Mouse (Mus musculus) macrophage (primary cell): Measurements from ENCODE around the gene Slc4a2. TPM values are rescaled to one million over a fixed set of nuclear protein-coding genes. Genes with fewer than 3 reads are reported as not detected.
A peak's percentile ranks its signal among the peaks of the same experiment; 100 is the strongest.

Experiments
- H3K27ac ChIP-seq: fragments of 350-480 bp; formaldehyde crosslinking; 2 replicates; pipeline ENCODE4 v1.9.0; 2021
- H3K36me3 ChIP-seq: fragments of 350-480 bp; formaldehyde crosslinking; 2 replicates; pipeline ENCODE4 v1.9.0; 2021; ENCODE audit errors: inconsistent target
- H3K4me3 ChIP-seq: fragments of 350-480 bp; formaldehyde crosslinking; 2 replicates; pipeline ENCODE4 v1.9.0; 2021; ENCODE audit errors: inconsistent target
- H3K79me2 ChIP-seq: fragments of 350-480 bp; formaldehyde crosslinking; 2 replicates; pipeline ENCODE4 v1.9.0; 2021; ENCODE audit errors: inconsistent target
- WGBS: methylation state at CpG from one replicate; pipeline ENCODE4 v1.1.7; 2026; ENCODE audit warnings: inconsistent platforms; ENCODE audit not compliant: missing documents; 5-methylcytosine and 5-hydroxymethylcytosine counted together
- polyA plus RNA-seq: library from polyadenylated mRNA; stranded (reverse); fragments of 250-400 nt; gene quantifications from 3 replicates; pipeline ENCODE4 v1.2.4, GENCODE M21; 2018; ENCODE audit warnings: inconsistent platforms

Slc4a2 gene
- polyA plus RNA-seq, 1 experiment from 2014 or later: 21.8 TPM

- 95% methylated on average over 3 of the region's 3 CpGs for WGBS
- Histone ChIP-seq H3K27ac (no peak overlapping the region), H3K79me2 (no peaks in the 10 kb centered on the region), H3K36me3 (peaks cover 25% of the 10 kb centered on the region; the same call in 1 of the 2 replicates), H3K4me3 (no peak overlapping the region)
Measured at GRCm38 (mm10) chr5:24405389-24405876, 18.2 kb upstream of the Slc4a2 start.

- Histone ChIP-seq H3K4me3 (no peak overlapping the region), H3K79me2 (no peaks in the 10 kb centered on the region), H3K36me3 (peaks cover 13% of the 10 kb centered on the region; the same call in 1 of the 2 replicates), H3K27ac (no peak overlapping the region)
- WGBS: 96% methylated on average over 13 of the region's 13 CpGs
Measured at GRCm38 (mm10) chr5:24408651-24409050, 15.0 kb upstream of the Slc4a2 start.

DNA sequence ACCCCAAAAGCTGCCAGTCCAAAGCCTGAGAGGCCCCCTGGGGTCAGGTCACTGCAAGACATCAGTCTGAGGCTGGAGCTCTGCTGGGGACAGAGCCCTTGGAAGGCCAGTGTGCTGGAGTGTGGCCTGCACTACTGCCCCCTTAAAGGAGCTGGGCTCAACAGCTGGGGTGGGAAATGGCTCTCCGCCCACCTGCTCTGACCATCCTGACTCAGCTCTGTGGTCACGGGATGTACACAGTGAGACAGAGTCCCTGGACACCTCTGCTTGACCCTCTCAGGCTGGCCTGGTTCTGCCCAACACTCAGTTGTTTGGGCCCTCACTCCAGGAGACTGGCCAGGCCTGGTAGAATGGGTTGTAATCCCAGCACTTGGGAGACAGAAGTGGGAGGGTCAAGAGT is 14.2 kb upstream of the Slc4a2 start:
- 100% methylated on average over 2 of the region's 2 CpGs for WGBS
- Histone ChIP-seq H3K36me3 (peaks cover 13% of the 10 kb centered on the region; the same call in 1 of the 2 replicates), H3K27ac (no peak overlapping the region), H3K4me3 (no peak overlapping the region), H3K79me2 (no peaks in the 10 kb centered on the region)

DNA sequence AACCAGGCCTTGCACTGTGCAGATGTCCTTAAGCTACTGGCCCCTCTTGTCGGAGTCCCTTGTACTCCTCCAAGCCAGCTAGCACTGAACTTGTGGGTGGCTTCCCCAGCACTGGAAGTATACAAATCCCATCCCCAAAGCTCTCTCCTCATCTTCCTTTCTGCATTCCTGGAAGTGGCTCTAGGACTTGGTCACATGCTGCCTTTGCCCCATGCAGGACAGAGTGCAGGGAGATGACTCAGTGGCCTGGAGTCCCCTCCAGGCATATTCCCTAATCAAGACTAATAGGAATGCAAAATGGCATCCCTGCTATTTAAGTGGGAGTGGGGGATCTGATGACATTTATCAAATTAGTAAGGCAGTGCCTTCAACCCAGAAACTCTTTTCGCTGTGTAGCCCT is 11.6 kb upstream of the Slc4a2 start:
- H3K27ac ChIP-seq: no peak overlapping the region
- no peaks in the 10 kb centered on the region for H3K79me2 ChIP-seq
- no peak overlapping the region for H3K4me3 ChIP-seq
- H3K36me3 ChIP-seq: 0 out of 2 replicates have a peak, but pooled peaks cover 8% of the 10 kb centered on the region
- WGBS: 96% methylated on average over 2 of the region's 2 CpGs

GRCm38 (mm10) chr5:24413042-24413693 is 10.5 kb upstream of the Slc4a2 start, which contains the start of gene Asic3:
Asic3 (plus strand) TSS chr5:24413392.
- Histone ChIP-seq H3K79me2 (no peaks in the 10 kb centered on the region), H3K36me3 (no peaks in the 10 kb centered on the region), H3K4me3 (no peak within 1 kb of the TSS), H3K27ac (no peak within 1 kb of the TSS)
- 31% methylated on average over 10 of the region's 11 CpGs for WGBS

DNA sequence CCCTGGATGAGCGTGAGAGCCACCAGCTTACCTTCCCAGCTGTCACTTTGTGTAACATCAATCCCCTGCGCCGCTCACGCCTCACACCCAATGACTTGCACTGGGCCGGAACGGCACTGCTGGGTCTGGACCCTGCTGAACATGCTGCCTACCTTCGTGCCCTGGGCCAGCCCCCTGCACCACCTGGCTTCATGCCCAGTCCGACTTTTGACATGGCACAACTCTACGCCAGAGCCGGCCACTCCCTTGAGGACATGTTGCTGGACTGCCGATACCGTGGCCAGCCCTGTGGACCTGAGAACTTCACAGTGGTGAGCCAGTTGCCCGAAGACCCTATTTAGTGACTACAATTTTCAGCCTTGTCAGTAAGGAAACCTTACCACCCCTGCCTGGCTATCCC is 9.7 kb upstream of the Slc4a2 start:
- H3K36me3 ChIP-seq: peaks cover 6% of the 10 kb centered on the region; the same call in 1 of the 2 replicates
- H3K27ac ChIP-seq: no peak overlapping the region
- no peaks in the 10 kb centered on the region for H3K79me2 ChIP-seq
- H3K4me3 ChIP-seq: no peak overlapping the region
- WGBS: 90% methylated on average over 13 of the region's 13 CpGs

DNA sequence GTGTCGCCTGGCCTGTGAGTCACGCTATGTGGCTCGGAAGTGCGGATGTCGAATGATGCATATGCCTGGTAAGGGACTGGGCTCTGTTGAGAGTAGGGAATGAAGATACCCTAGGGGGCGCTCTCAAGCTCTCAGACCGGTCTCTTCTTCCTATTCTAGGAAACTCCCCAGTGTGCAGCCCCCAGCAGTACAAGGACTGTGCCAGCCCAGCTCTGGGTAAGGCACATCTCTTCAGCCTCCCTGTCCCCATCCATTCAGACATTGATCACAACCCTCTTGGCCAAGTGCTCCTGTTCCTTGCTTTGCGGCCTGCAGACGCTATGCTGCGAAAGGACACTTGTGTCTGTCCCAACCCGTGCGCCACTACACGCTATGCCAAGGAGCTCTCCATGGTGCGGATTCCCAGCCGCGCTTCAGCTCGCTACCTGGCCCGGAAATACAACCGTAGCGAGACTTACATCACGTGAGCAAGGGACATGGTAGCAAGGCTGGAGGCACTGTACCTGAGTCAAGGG is 7.4 kb upstream of the Slc4a2 start:
- Histone ChIP-seq H3K79me2 (no peaks in the 10 kb centered on the region), H3K36me3 (peaks cover 28% of the 10 kb centered on the region; the same call in 1 of the 2 replicates), H3K27ac (no peak overlapping the region), H3K4me3 (no peak overlapping the region)
- WGBS: 15% methylated on average over 21 of the region's 21 CpGs

DNA sequence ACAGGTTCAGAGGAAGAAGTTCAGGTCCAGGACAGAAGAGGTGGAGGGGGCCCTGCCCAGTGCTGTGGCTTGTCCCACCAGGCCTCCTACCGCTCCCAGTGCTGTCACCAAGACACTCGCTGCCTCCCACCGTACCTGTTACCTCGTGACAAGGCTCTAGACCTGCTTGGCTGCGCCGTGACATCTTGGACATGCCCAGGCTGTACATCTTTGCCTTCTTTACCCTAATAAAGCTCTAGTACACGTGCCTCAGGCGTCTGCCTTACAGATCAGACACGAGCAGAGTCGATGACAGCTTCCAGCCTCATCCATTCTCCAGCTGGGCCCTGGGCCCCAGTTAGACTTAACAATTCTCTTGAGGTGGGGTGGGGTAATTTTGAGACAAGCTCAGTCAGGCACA is 6.0 kb upstream of the Slc4a2 start:
- Histone ChIP-seq H3K27ac (no peak overlapping the region), H3K79me2 (no peaks in the 10 kb centered on the region), H3K4me3 (no peak overlapping the region), H3K36me3 (peaks cover 28% of the 10 kb centered on the region; the same call in 1 of the 2 replicates)
- WGBS: 96% methylated on average over 10 of the region's 10 CpGs

DNA sequence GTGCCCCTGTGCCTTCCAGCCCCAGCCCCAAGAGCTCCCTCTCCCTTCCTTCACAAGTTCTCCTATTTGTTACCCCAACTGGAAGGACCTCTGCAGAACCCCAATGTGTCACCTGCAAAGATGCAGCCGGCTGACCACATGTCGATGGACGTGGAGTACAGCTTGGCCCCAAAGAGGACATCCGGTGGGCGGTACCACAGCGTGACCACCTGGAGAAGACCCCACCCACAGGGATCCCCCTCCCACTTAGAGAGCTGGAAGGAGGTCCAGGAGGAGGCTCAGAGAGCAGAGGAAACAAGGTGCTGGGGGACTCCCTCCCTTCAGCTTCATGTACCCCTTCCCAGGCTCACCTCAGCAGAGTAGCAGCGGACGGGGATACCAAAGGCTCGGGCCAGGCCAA is 3.3 kb upstream of the Slc4a2 start:
- Histone ChIP-seq H3K79me2 (peaks cover 1% of the 10 kb centered on the region; the same call in 1 of the 2 replicates), H3K4me3 (no peak overlapping the region), H3K27ac (no peak overlapping the region), H3K36me3 (peaks cover 28% of the 10 kb centered on the region; the same call in 1 of the 2 replicates)
- WGBS: 93% methylated on average over 9 of the region's 9 CpGs

DNA sequence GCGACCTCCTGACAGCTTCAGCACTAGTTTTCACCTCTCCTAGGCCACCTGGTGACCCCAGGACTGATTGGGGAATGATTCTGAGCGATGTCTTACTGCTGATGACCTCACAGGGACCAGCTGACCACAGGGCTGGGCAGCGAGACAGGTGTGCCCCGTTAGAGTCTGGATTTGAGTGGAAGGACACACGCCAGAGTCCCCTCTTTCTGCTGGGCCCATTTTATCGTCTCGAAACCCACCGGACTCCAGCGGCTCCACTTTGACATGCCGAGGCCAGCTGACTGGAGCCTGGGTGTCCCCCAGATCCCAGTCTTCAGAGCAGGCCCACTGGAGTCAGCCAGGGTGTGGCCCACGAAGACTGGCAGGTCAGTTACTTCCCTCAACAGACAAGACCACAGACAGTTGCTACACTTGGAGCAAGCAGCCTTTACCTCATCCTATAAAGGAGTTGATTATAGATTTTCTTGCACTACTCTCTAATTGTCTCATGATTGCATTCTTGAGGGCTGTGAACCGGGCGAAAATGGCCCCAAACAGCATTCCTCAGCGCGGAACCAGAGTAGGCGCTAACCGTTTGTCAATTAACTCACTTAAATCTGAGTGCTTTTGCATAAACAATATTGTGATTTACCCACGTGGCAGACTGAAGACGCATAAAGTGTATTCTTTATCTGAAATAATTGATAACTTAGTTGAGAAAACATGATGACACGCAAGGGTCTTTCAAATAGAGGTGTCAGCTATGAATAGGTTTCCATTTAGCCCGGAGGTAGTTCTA is 556 bp downstream of the Slc4a2 start:
- Histone ChIP-seq H3K36me3 (peaks cover 23% of the 10 kb centered on the region; the same call in 1 of the 2 replicates), H3K27ac (peak overlapping the region; percentile 94), H3K79me2 (peaks cover 32% of the 10 kb centered on the region), H3K4me3 (peak overlapping the region; percentile 85)
- 10% methylated on average over 21 of the region's 21 CpGs for WGBS

GRCm38 (mm10) chr5:24424861-24425411 is 1.3 kb downstream of the Slc4a2 start:
- peak overlapping the region; percentile 87 for H3K4me3 ChIP-seq
- peaks cover 32% of the 10 kb centered on the region for H3K79me2 ChIP-seq
- H3K27ac ChIP-seq: peak overlapping the region; percentile 94
- 2% methylated on average over 34 of the region's 60 CpGs for WGBS
- peaks cover 23% of the 10 kb centered on the region for H3K36me3 ChIP-seq

DNA sequence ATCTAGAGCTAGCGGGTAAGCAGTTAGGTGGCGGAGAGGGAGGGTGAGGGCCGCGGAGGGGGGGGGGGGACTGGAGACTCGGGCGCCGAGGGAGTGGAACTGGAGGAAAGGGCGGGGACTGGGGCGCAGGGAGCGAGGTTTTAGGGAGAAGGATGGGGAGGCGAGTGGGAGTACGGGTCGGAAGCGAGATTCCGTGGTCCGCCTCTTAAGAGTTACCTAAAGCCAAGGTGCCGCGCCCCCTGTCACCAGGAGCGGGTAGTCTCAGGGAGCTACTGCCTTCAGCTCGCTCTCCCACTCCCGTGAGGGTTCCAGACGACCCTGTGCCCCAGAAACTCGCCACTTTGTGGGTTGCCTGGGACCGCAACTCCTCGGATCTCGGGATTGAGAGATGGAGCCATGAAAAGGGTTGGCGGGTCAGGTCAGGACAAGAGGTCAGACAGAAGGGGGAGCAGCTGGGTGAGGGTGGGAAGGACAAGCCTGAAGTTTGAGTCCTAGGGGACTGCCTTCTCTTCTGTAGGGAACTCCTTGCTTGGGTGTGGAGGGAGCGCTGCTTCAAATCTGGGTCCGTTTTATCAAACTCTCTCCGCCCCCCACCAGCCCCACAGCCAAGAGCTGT is 1.9 kb downstream of the Slc4a2 start:
- Histone ChIP-seq H3K79me2 (peaks cover 32% of the 10 kb centered on the region), H3K27ac (peak overlapping the region; percentile 59), H3K36me3 (peaks cover 24% of the 10 kb centered on the region), H3K4me3 (peak overlapping the region; percentile 87)
- 2% methylated on average over 27 of the region's 30 CpGs for WGBS

- H3K27ac ChIP-seq: peak overlapping the region; percentile 59
- peak overlapping the region; percentile 87 for H3K4me3 ChIP-seq
- H3K79me2 ChIP-seq: peaks cover 32% of the 10 kb centered on the region
- peaks cover 24% of the 10 kb centered on the region for H3K36me3 ChIP-seq
- 20% methylated on average over 10 of the region's 10 CpGs for WGBS
Measured at GRCm38 (mm10) chr5:24426037-24426432, 2.4 kb downstream of the Slc4a2 start.
